Mouse (Mus musculus): ENCODE measurements around the gene Arhgap23.

- TF ChIP-seq POLR2A (IDR thresholded peaks at IDR 0.05; ENCODE audit: control insufficient read depth, low read depth, low read length) (no peak), CTCF (IDR thresholded peaks at IDR 0.05; ENCODE audit: control insufficient read depth, insufficient read depth, insufficient replicate concordance, low read depth, low read length) (no peak)
These were observed 4.4 kb upstream of the Arhgap23 start for GRCm38 (mm10) chr11:97410958-97411357.
